8 mouse cellular contexts compared by ENCODE assay signal in the genomic region with DNA sequence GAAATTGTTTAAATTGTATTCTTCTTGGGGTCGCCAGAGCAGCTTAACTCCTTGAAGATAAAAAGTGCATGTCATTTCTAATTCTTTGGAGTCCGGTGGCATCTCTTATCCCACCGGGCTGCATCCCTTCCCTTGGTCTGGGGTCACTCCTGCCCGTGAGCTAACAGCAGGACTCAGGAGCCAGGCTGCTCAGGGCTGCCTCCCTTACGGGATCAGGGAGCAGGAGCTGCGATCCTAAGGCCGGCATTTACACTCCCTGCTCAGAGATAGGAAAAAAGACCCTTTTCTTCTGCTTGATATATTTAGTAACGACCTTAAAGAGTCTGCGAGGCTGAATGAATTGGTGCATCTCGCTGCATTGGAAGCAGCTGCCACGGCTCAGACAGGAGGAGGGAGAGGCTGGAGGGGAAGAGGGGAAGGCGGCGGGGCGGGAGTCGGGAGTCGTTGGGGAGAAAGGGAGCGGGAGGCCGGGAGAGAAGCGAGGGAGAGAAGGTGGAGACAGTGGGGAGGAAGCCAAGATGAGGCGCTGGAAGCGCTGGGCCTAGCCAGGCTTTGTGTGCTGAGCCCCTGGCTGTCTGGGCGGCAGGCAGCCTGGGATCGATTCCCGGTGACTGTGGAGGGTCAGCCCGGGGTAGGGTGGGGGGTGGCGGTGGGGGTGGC. TPM values are rescaled to one million over a fixed set of nuclear protein-coding genes. Genes with fewer than 3 reads are reported as not detected.
DNase-seq lines count a peak whose midpoint lies in the region; ATAC-seq lines count a peak whose summit lies in the region.

No protein-coding gene starts in this region.

- WGBS in forebrain, embryonic 13.5 days: 3% methylated on average over 25 of the region's 26 CpGs

- peak; percentile 63 for ATAC-seq in forebrain, embryonic 13.5 days

- H3K27me3 ChIP-seq in forebrain, embryonic 13.5 days: peaks cover 16% of the 10 kb centered on the region

- intact Hi-C loops in left cerebral cortex, postnatal 14 days (cut with DNase I): loop anchor here (2.0 kb wide), 1 partner anchor 48 kb away; no protein-coding TSS in a partner anchor

- DNase-seq in left cerebral cortex, adult 18-20 months (ENCODE audit: low spot score in 2 of 2): peak; percentile 35 to 53
- no peak for DNase-seq in left cerebral cortex, adult 11 months (ENCODE audit: low spot score)
- DNase-seq in left cerebral cortex, postnatal 14 days (ENCODE audit: low spot score in 2 of 2): peak; percentile 51 to 64
- peak; percentile 52 for DNase-seq in retina, embryonic 14.5 days (ENCODE audit: low spot score)
- no peak for DNase-seq in adrenal gland, adult 18-20 months (ENCODE audit: low spot score in 2 of 2)
- no peak for DNase-seq in adipocyte (ENCODE audit: low spot score)
- DNase-seq in cerebellum, adult 8-10 months: no peak

- peaks cover 24% of the 10 kb centered on the region for H3K4me1 ChIP-seq in forebrain, embryonic 13.5 days

- no peaks in the 10 kb centered on the region for H3K9me3 ChIP-seq in forebrain, embryonic 13.5 days (replicated peaks)

- no peaks in the 10 kb centered on the region for H3K36me3 ChIP-seq in forebrain, embryonic 13.5 days (ENCODE audit: poor library complexity, severe bottlenecking)

- H3K27ac ChIP-seq in forebrain, embryonic 13.5 days: peak overlapping the region; percentile 72

- H3K4me2 ChIP-seq in forebrain, embryonic 13.5 days: peak overlapping the region; percentile 64

- peak overlapping the region; percentile 60 for H3K9ac ChIP-seq in forebrain, embryonic 13.5 days

- peak overlapping the region; percentile 31 for H3K4me3 ChIP-seq in forebrain, embryonic 13.5 days

RNA-seq across cellular contexts. Expression of a gene that starts 51.1 kb away (rescaled TPM):
- total RNA-seq in left cerebral cortex, adult 18-20 months (2021): 10 to 100 TPM; 61.1 to 68.7 TPM
- 12.0 and 14.1 TPM in 2 replicates for polyA plus RNA-seq in forebrain, embryonic 13.5 days (2015; fragmentation: Nextera tagmentation; extraction: Ambion mirVana)
- 10 to 100 TPM; 77.3 to 88.9 TPM for total RNA-seq in left cerebral cortex, postnatal 14 days (2021)
- total RNA-seq in adrenal gland, adult 18-20 months (2021): under 1 TPM; 0.70 TPM

Comparison
In these comparisons a context has a peak if more than half of its experiments do, and no peak if none do; other contexts are left out.
1. DNase-seq: peak in left cerebral cortex, adult 18-20 months (2 of 2), left cerebral cortex, postnatal 14 days (2 of 2) and retina, embryonic 14.5 days (single experiment); none in left cerebral cortex, adult 11 months (single experiment), adrenal gland, adult 18-20 months (0 of 2), adipocyte (single experiment) and cerebellum, adult 8-10 months (single experiment).
2. RNA of a gene that starts 51.1 kb away (total RNA-seq): 77.3 to 88.9 TPM in left cerebral cortex, postnatal 14 days and 61.1 to 68.7 TPM in left cerebral cortex, adult 18-20 months; 0.70 TPM in adrenal gland, adult 18-20 months; every median in the first group is over 10 times any median in the second.